Mouse (Mus musculus) megakaryocyte-erythroid progenitor cell, adult 5-6 weeks (primary cell): Measurements from ENCODE around the gene Gpd1. TPM values are rescaled to one million over a fixed set of nuclear protein-coding genes. Genes with fewer than 3 reads are reported as not detected.
"Not testable (repeated sequence)": the region's sequence is repeated elsewhere in the genome, so short reads cannot be mapped to it uniquely, and the experiment has no call there.

Experiments used
- ATAC-seq: replicated peaks from 2 replicates; pipeline ENCODE4 v1.8.0; 2016; ENCODE audit warnings: mild to moderate bottlenecking, inconsistent platforms; ENCODE audit not compliant: severe bottlenecking, poor library complexity, low FRiP score, low TSS enrichment
- total RNA-seq, 2 experiments: library from RNA; stranded (forward) in 1 of 2; stranded (reverse) in 1 of 2; fragments of 200-1000, 215-1000 nt in 1 of 2; fragments of >200 nt in 1 of 2; fragmentation: Nextera tagmentation in 1 of 2; gene quantifications; 2 replicates each; pipeline ENCODE4 v1.2.3; 2014 to 2017

The Gpd1 gene
- total RNA-seq, 2 experiments from 2014 or later: 0.23 TPM; not detected in 1

- no peak for ATAC-seq
These were observed 18.3 kb downstream of the Gpd1 start for GRCm38 (mm10) chr15:99735631-99736030.

GRCm38 (mm10) chr15:99736675-99737074 is 19.4 kb downstream of the Gpd1 start:
- no peak for ATAC-seq

GRCm38 (mm10) chr15:99740229-99740628 is 22.9 kb downstream of the Gpd1 start:
- ATAC-seq: no peak

- no peak for ATAC-seq
These were observed 36.9 kb downstream of the Gpd1 start for GRCm38 (mm10) chr15:99754204-99754603.

- 0 out of 2 replicates have a peak, but pooled peaks have one; percentile 11 for ATAC-seq
These were observed 50.2 kb downstream of the Gpd1 start for GRCm38 (mm10) chr15:99767467-99767866.

GRCm38 (mm10) chr15:99768761-99769160 is 51.4 kb downstream of the Gpd1 start:
- no peak for ATAC-seq

- ATAC-seq: no peak
These were observed 53.7 kb downstream of the Gpd1 start for GRCm38 (mm10) chr15:99771004-99771500.

GRCm38 (mm10) chr15:99771601-99772276 is 54.4 kb downstream of the Gpd1 start:
- no peak for ATAC-seq

- ATAC-seq: peak; percentile 84
These were observed 55.1 kb downstream of the Gpd1 start for GRCm38 (mm10) chr15:99772277-99772880.

- not testable (repeated sequence) for ATAC-seq
These were observed 55.4 kb downstream of the Gpd1 start, which contains the start of gene Cers5 for GRCm38 (mm10) chr15:99772881-99772924. TSS of gene Cers5 (minus strand) at chr15:99772885.

GRCm38 (mm10) chr15:99772925-99773324 is 55.6 kb downstream of the Gpd1 start:
- ATAC-seq: no peak

Other genes starting within 250 kb of the Gpd1 start
- 6.5 and 11.4 TPM in 2 replicates for gene Bcdin3d, start 242.8 kb upstream of the Gpd1 start, total RNA-seq (2014; fragmentation: Nextera tagmentation)
- gene Bcdin3d, start 242.8 kb upstream of the Gpd1 start, total RNA-seq (2017): 5.3 and 6.6 TPM in 2 replicates
- gene Faim2, start 189.3 kb upstream of the Gpd1 start, total RNA-seq (2014; fragmentation: Nextera tagmentation): not detected in 2 replicates
- gene Faim2, start 189.3 kb upstream of the Gpd1 start, total RNA-seq (2017): not detected in 2 replicates
- gene Aqp2, start 138.5 kb upstream of the Gpd1 start, total RNA-seq (2014; fragmentation: Nextera tagmentation): not detected in 2 replicates
- gene Aqp2, start 138.5 kb upstream of the Gpd1 start, total RNA-seq (2017): not detected in 2 replicates
- not detected in 2 replicates for gene Aqp5, start 126.7 kb upstream of the Gpd1 start, total RNA-seq (2014; fragmentation: Nextera tagmentation)
- not detected in 2 replicates for gene Aqp5, start 126.7 kb upstream of the Gpd1 start, total RNA-seq (2017)
- not detected in 2 replicates for gene Aqp6, start 116.1 kb upstream of the Gpd1 start, total RNA-seq (2014; fragmentation: Nextera tagmentation)
- gene Aqp6, start 116.1 kb upstream of the Gpd1 start, total RNA-seq (2017): not detected in 2 replicates
- 31.1 and 62.5 TPM in 2 replicates for gene Racgap1, start 65.9 kb upstream of the Gpd1 start, total RNA-seq (2014; fragmentation: Nextera tagmentation)
- 38.5 and 45.9 TPM in 2 replicates for gene Racgap1, start 65.9 kb upstream of the Gpd1 start, total RNA-seq (2017)
- gene Asic1, start 47.1 kb upstream of the Gpd1 start, total RNA-seq (2014; fragmentation: Nextera tagmentation): not detected in 2 replicates
- 0.33 TPM in 1 of 2 replicates, not detected in the other for gene Asic1, start 47.1 kb upstream of the Gpd1 start, total RNA-seq (2017)
- gene Smarcd1, start 15.4 kb upstream of the Gpd1 start, total RNA-seq (2014; fragmentation: Nextera tagmentation): 29.2 and 37.5 TPM in 2 replicates
- 10.5 and 28.6 TPM in 2 replicates for gene Smarcd1, start 15.4 kb upstream of the Gpd1 start, total RNA-seq (2017)
- gene Gm17349, start 12.0 kb upstream of the Gpd1 start, total RNA-seq (2014; fragmentation: Nextera tagmentation): not detected in 2 replicates
- not detected in 2 replicates for gene Gm17349, start 12.0 kb upstream of the Gpd1 start, total RNA-seq (2017)
- 60.9 and 68.1 TPM in 2 replicates for gene Cox14, start 8.1 kb downstream of the Gpd1 start, total RNA-seq (2014; fragmentation: Nextera tagmentation)
- gene Cox14, start 8.1 kb downstream of the Gpd1 start, total RNA-seq (2017): 17.2 and 30.4 TPM in 2 replicates
- 2.4 and 7.2 TPM in 2 replicates for gene Cers5, start 55.4 kb downstream of the Gpd1 start, total RNA-seq (2014; fragmentation: Nextera tagmentation)
- 2.2 and 8.3 TPM in 2 replicates for gene Cers5, start 55.4 kb downstream of the Gpd1 start, total RNA-seq (2017)
- gene Lima1, start 157.9 kb downstream of the Gpd1 start, total RNA-seq (2014; fragmentation: Nextera tagmentation): 0.09 TPM in 1 of 2 replicates, not detected in the other
- gene Lima1, start 157.9 kb downstream of the Gpd1 start, total RNA-seq (2017): 0.11 TPM in 1 of 2 replicates, not detected in the other
- gene Fam186a, start 249.5 kb downstream of the Gpd1 start, total RNA-seq (2014; fragmentation: Nextera tagmentation): not detected in 2 replicates
- gene Fam186a, start 249.5 kb downstream of the Gpd1 start, total RNA-seq (2017): not detected in 2 replicates